ENCODE assay signal across 20 mouse cellular contexts in the genomic region with DNA sequence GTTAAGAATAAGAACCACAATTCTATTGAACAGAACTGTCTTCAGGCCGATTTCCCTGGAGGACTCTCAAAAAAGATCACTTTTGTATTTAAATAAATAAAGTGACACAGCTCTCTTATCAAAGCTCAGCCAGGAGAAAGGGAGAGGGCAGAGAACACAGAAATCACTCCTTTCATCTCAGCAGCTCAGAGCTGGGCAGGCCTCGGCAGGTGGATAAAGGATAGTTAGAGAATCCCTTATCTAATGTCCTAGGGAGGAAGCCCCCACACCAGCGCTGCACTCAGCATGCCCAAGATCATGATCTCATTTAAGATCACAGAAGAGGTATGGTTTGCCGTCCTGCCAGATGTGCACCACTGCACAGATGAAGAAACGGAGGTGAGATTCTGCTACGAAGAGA. TPM values are rescaled to one million over a fixed set of nuclear protein-coding genes. Genes with fewer than 3 reads are reported as not detected.
A peak's percentile ranks its signal among the peaks of the same experiment; 100 is the strongest.
DNase-seq lines count a peak whose midpoint lies in the region; ATAC-seq lines count a peak whose summit lies in the region.
"Had no signal": no experiment of that assay in that cellular context is flagged by ENCODE, and none has a peak within 500 bp of the region (broad histone marks: within the 10 kb centered on the region; RNA-seq: fewer than 3 reads in every experiment).

No protein-coding gene starts in this region.

- 44% methylated on average over 6 of the region's 6 CpGs for WGBS in liver, embryonic 11.5 days
- WGBS in liver, embryonic 15.5 days (ENCODE audit: insufficient replicate concordance) = 22% methylated on average over 6 of the region's 6 CpGs

- H3K4me3 ChIP-seq in megakaryocyte, embryonic 14.5 days (replicated peaks) = peak overlapping the region; percentile 28
- H3K4me3 ChIP-seq in liver, embryonic 11.5 days (ENCODE audit: low read depth, low read length) = no peak overlapping the region
- no peak overlapping the region for H3K4me3 ChIP-seq in liver, embryonic 15.5 days (replicated peaks)
- H3K4me3 ChIP-seq: embryonic facial prominence, embryonic 13.5 days; forebrain, embryonic 12.5 days; heart, embryonic 10.5 days; hindbrain, embryonic 13.5 days had no signal

- peaks cover 70% of the 10 kb centered on the region for H3K4me1 ChIP-seq in megakaryocyte, embryonic 14.5 days
- H3K4me1 ChIP-seq in liver, embryonic 11.5 days (replicated peaks; ENCODE audit: control insufficient read depth, insufficient read depth, low read length) = peaks cover 44% of the 10 kb centered on the region
- H3K4me1 ChIP-seq in liver, embryonic 15.5 days (replicated peaks) = peaks cover 68% of the 10 kb centered on the region

- H3K4me2 ChIP-seq in liver, embryonic 11.5 days = peak overlapping the region; percentile 24
- peak overlapping the region; percentile 98 for H3K4me2 ChIP-seq in liver, embryonic 15.5 days
- H3K4me2 ChIP-seq: embryonic facial prominence, embryonic 13.5 days; forebrain, embryonic 12.5 days; hindbrain, embryonic 13.5 days had no signal

- no peak for ATAC-seq in megakaryocyte, adult 5-6 weeks (ENCODE audit: poor library complexity, severe bottlenecking)
- no peak; the same call in 1 of the 2 replicates for ATAC-seq in liver, embryonic 11.5 days (replicated peaks; ENCODE audit: low FRiP score)
- no peak for ATAC-seq in liver, embryonic 15.5 days (ENCODE audit: insufficient read depth)
- ATAC-seq: forebrain, embryonic 16.5 days had no signal

- H3K27ac ChIP-seq in liver, embryonic 11.5 days (ENCODE audit: low read depth, low read length) = peak overlapping the region; percentile 23; the same call in 1 of the 2 replicates
- H3K27ac ChIP-seq in liver, embryonic 15.5 days (replicated peaks) = no peak overlapping the region
- H3K27ac ChIP-seq: embryonic facial prominence, embryonic 13.5 days; forebrain, embryonic 12.5 days; heart, embryonic 10.5 days; hindbrain, embryonic 13.5 days had no signal

- no peak for DNase-seq in liver, embryonic 11.5 days (ENCODE audit: low spot score)
- no peak for DNase-seq in spleen, postnatal 10 days (ENCODE audit: low spot score in 2 of 2)
- DNase-seq in adrenal gland, adult 18-20 months (ENCODE audit: low spot score in 2 of 2) = no peak
- DNase-seq: adrenal gland, adult 8-10 months; adrenal gland, postnatal 36 days; cerebellum, adult 11 months; cerebellum, adult 9-10 months; cerebellum, postnatal 36 days; gastrocnemius, postnatal 10 days; heart, adult 18-20 months; heart, postnatal 10 days had no signal

- H3K9me3 ChIP-seq in megakaryocyte, embryonic 14.5 days = no peaks in the 10 kb centered on the region
- H3K9me3 ChIP-seq in liver, embryonic 11.5 days (ENCODE audit: control insufficient read depth, low read length) = no peaks in the 10 kb centered on the region
- H3K9me3 ChIP-seq in liver, embryonic 15.5 days (replicated peaks) = no peaks in the 10 kb centered on the region
- H3K9me3 ChIP-seq: embryonic facial prominence, embryonic 13.5 days; forebrain, embryonic 12.5 days; heart, embryonic 10.5 days; hindbrain, embryonic 13.5 days had no signal

- H3K36me3 ChIP-seq in megakaryocyte, embryonic 14.5 days (replicated peaks; ENCODE audit: low read length) = peaks cover 9% of the 10 kb centered on the region
- no peaks in the 10 kb centered on the region for H3K36me3 ChIP-seq in liver, embryonic 11.5 days (ENCODE audit: control insufficient read depth, insufficient read depth, low read length)
- no peaks in the 10 kb centered on the region for H3K36me3 ChIP-seq in liver, embryonic 15.5 days (replicated peaks)
- H3K36me3 ChIP-seq: embryonic facial prominence, embryonic 13.5 days; forebrain, embryonic 12.5 days; heart, embryonic 10.5 days; hindbrain, embryonic 13.5 days had no signal

- no peaks in the 10 kb centered on the region for H3K27me3 ChIP-seq in megakaryocyte, embryonic 14.5 days (replicated peaks)
- H3K27me3 ChIP-seq in liver, embryonic 11.5 days (replicated peaks; ENCODE audit: control insufficient read depth, insufficient read depth, low read length) = no peaks in the 10 kb centered on the region
- H3K27me3 ChIP-seq in liver, embryonic 15.5 days = no peaks in the 10 kb centered on the region
- H3K27me3 ChIP-seq: CH12.LX; embryonic facial prominence, embryonic 13.5 days; forebrain, embryonic 12.5 days; hindbrain, embryonic 13.5 days had no signal

- no peak overlapping the region for H3K9ac ChIP-seq in liver, embryonic 11.5 days (ENCODE audit: low read depth, low read length)
- H3K9ac ChIP-seq in liver, embryonic 15.5 days = no peak overlapping the region
- H3K9ac ChIP-seq: embryonic facial prominence, embryonic 13.5 days; forebrain, embryonic 12.5 days; hindbrain, embryonic 13.5 days had no signal

RNA-seq across cellular contexts. Expression of a gene that starts 52.4 kb away (rescaled TPM):
- 8.3 TPM in 1 of 2 replicates, not detected in the other for polyA plus RNA-seq in megakaryocyte, embryonic 14.5 days (2012; ENCODE audit: insufficient read depth, low replicate concordance)
- total RNA-seq in megakaryocyte, adult 5-6 weeks (2015) = 10.5 and 13.5 TPM in 2 replicates
- total RNA-seq in megakaryocyte, adult 5-6 weeks (2017) = 25.2 and 25.3 TPM in 2 replicates
- polyA plus RNA-seq in liver, embryonic 11.5 days (2014; fragmentation: Nextera tagmentation; extraction: Ambion mirVana) = 24.6 and 26.5 TPM in 2 replicates
- polyA plus RNA-seq in liver, embryonic 15.5 days (2015; fragmentation: Nextera tagmentation; extraction: Ambion mirVana) = 11.0 and 11.8 TPM in 2 replicates
- total RNA-seq in adrenal gland, adult 18-20 months (2021) = 10 to 100 TPM; 15.9 to 26.0 TPM
